Mouse (Mus musculus) cerebellum, adult 9-11 months (tissue): ENCODE measurements around the gene Gm11034.

Experiments
- DNase-seq: peaks from one replicate; pipeline ENCODE4 v3.0.0; 2022

Gm11034 gene

GRCm38 (mm10) chr8:72210710-72211109, 2.7 kb downstream of the Gm11034 start:
- DNase-seq, result no peak

DNA sequence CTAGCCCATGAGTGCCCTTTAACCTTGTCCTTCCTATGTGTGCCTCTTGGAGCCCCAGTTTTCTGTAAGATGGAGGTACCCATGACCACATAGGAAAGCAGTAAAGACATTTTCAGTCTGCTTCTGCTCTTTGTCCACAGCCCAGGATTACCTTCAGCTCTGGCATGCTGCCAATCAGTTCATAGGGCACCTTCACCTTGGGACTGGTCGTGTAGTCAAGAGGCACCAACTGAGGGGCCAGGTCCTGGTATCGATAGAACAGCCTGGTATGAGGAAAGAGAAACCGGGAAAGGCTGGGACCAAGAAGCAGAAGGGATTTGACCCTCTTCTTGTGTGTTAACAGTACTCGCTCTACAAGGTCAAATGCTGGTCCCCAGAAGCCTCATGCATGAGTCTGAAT, 3.2 kb downstream of the Gm11034 start:
- DNase-seq, result no peak

DNA sequence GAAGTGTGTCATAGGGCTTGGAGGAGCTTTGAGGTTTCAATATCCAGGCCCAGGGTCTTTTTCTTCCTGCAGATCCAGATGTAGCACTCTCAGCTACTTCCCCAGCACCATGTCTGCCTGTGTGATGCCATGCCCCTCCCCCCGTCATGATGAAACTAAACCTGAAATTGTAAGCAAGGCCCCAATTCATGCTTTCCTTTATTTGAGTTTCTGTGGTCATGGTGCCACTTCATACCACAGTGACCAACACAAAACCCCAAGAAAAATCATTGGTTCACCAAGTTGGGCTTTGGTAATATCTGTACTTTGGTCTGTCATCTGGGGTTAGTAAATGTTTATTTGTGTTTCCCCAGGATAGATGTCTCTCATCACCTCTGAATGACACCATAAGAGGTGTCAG, 4.9 kb downstream of the Gm11034 start:
- DNase-seq, result no peak

GRCm38 (mm10) chr8:72197997-72198396, 15.4 kb downstream of the Gm11034 start:
- no peak for DNase-seq

DNA sequence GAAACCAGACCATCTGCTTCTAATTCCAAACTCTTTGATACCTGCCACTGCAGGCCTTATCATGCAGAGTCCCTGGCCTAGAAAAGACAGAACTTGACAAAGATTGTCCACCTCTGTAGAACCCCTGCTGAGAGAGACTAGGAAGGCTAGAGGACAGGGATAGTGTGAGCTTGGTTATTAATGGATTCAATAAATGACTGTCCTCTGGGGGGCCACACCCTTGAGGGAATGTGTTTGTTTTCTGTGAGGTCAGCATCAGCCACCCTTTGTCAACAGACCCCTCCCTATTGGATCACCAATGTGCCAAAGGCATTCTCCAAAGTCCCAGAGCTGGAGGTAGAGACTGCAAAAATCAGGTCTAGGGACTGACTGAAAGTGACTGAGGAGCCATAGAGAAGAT, 21.4 kb downstream of the Gm11034 start:
- no peak for DNase-seq

DNA sequence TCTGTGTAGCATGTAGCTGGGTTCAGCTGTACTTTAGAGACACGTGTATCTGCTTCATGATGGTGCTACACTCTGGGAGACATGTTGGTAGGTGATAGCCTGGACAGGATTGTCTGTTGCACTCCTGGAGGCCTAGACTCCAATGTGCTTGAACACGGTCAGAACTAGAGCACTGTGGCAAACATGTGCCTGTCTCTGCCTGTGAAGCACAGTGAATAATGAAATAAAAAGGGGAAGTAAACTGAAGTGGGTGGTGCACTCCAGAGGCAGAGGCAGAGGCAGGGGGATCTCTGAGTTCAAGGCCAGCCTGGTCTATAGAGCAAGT, 23.3 kb downstream of the Gm11034 start:
- no peak for DNase-seq

DNA sequence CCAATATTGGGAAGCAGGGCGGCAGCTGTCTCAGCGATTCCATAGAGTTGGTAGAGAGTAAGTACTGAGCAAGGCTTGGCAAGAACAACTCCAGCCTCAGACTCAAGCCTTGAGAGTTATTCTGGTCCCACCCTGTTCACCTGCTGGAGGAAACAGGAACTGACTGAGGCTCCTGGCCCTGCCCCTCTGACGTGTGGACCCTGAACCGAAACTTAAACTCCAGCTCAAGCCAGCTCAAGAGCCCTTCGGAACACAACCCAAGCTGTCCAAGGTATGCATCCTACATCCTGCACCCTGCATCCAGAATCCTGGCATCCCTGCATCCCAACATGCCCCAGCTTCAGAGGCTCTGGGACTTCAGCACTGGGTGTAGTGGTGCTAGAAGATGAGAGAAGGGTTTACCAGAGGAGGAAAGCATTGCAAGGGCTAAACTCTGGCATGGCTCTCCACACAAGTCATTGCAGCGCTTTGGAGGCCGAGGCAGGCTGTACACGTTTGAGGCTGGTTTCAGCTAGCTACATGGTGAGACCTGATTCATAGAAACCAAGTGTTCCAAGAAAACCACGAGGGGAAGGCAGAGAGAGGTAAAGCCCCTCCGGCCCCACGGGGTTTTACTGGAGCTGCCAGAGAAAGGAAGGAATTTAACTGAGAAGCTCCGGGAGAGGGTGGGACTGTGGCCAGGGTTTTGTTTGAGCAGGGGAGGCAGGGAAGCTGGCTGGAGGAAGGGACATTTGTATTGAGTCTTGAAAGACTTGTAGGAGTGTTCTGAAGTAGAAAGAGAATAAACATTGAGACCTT, 23.8 kb downstream of the Gm11034 start, which contains the start of gene Hsh2d:
Gene Hsh2d, plus strand, starts transcription at position 222 of the 798 bp plus-strand sequence.
- DNase-seq, result no peak

DNA sequence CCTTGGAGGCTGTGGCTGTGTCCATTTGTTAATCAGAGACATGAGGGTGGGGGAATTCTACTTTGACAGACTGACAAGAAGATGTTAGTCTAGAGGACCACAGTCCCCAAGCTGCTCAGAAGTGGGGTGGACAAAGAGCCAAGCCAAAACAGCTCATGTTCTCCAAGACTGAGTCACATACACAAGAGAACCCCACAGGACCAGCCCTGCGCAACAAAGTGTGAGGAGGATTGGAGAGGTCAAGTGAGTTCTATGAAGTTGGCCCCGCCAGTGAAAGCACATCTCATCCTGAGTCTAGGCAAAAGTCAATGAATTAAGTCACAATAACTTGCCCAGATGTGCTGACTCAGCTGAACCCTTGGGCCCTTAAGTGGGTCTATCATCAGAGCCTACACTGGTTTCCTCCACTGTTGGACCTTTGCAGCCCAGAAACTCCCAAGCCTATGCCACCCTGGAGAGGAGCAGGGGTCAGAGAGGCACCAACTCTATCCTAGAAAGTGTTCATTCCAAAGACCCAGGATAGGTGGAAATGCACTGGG, 25.6 kb downstream of the Gm11034 start:
- DNase-seq, result no peak

- no peak for DNase-seq
These were observed 29.8 kb downstream of the Gm11034 start for GRCm38 (mm10) chr8:72183554-72184202.

- peak; percentile 76 for DNase-seq
These were observed 36.0 kb downstream of the Gm11034 start for GRCm38 (mm10) chr8:72177346-72177925.

- DNase-seq, result no peak
These were observed 43.7 kb downstream of the Gm11034 start for GRCm38 (mm10) chr8:72169681-72170249.

DNA sequence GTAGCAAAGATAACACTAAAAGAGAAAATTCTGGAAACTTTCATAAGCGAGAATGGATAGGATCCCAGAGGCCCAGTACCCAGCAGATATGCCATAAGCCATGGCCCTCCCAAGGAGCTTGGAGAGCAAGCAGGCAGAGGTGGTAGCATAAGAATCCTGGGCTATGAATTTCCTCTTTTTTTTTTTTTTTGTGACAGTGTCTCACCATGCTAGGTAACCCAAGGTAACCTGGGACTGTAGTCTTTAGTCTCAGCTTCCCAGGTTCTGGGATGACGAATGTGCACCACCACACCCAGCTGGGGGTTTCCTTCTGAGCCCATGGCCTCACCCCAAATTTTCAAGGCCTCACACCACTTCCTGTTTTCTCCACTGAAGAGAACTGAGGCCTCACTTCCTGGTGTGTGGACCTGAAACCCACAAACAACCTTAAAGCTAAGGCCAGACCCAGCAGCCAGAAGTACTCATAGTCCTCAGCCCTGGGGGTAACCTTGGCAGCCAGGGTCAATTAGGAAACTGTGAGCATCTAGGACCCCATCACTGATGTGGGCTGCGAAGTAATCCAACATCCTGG, 44.3 kb downstream of the Gm11034 start:
- DNase-seq, result no peak
